Mouse (Mus musculus): ENCODE data around the gene Spindoc. TPM values are rescaled to one million over a fixed set of nuclear protein-coding genes. Genes with fewer than 3 reads are reported as not detected.

The Spindoc gene
- total RNA-seq, 2 experiments from 2014 or later: 35.4 to 39.4 TPM

- DNase-seq (ENCODE audit: low spot score in 2 of 2): no peak
Observed at GRCm38 (mm10) chr19:7339867-7340266, 42.9 kb downstream of the Spindoc start.

GRCm38 (mm10) chr19:7339026-7339425 lies 43.8 kb downstream of the Spindoc start:
- no peak for DNase-seq (ENCODE audit: low spot score in 2 of 2)

GRCm38 (mm10) chr19:7337781-7338342 lies 44.9 kb downstream of the Spindoc start:
- DNase-seq (ENCODE audit: low spot score in 2 of 2): no peak

- DNase-seq (ENCODE audit: low spot score in 2 of 2): no peak
Observed at GRCm38 (mm10) chr19:7335656-7336055, 47.1 kb downstream of the Spindoc start.

- DNase-seq (ENCODE audit: low spot score in 2 of 2): no peak
Observed at GRCm38 (mm10) chr19:7334049-7334448, 48.7 kb downstream of the Spindoc start.

- DNase-seq (ENCODE audit: low spot score in 2 of 2): no peak
Observed at GRCm38 (mm10) chr19:7321391-7321790, 61.4 kb downstream of the Spindoc start.

GRCm38 (mm10) chr19:7320181-7320580 lies 62.6 kb downstream of the Spindoc start:
- no peak for DNase-seq (ENCODE audit: low spot score in 2 of 2)

- no peak for DNase-seq (ENCODE audit: low spot score in 2 of 2)
Observed at GRCm38 (mm10) chr19:7317716-7318115, 65.1 kb downstream of the Spindoc start.

- DNase-seq (ENCODE audit: low spot score in 2 of 2): no peak
Observed at GRCm38 (mm10) chr19:7316822-7317221, 66.0 kb downstream of the Spindoc start.

GRCm38 (mm10) chr19:7315587-7315984 lies 67.2 kb downstream of the Spindoc start:
- no peak for DNase-seq (ENCODE audit: low spot score in 2 of 2)

- no peak for DNase-seq (ENCODE audit: low spot score in 2 of 2)
Observed at GRCm38 (mm10) chr19:7314976-7315586, 67.7 kb downstream of the Spindoc start.

GRCm38 (mm10) chr19:7313660-7314059 lies 69.1 kb downstream of the Spindoc start:
- DNase-seq (ENCODE audit: low spot score in 2 of 2): no peak

GRCm38 (mm10) chr19:7311306-7311705 lies 71.5 kb downstream of the Spindoc start:
- DNase-seq (ENCODE audit: low spot score in 2 of 2): no peak

GRCm38 (mm10) chr19:7310704-7311103 lies 72.1 kb downstream of the Spindoc start:
- DNase-seq (ENCODE audit: low spot score in 2 of 2): peak in 1 of 2 experiments; percentile 31

GRCm38 (mm10) chr19:7309738-7310330 lies 73.0 kb downstream of the Spindoc start:
- DNase-seq (ENCODE audit: low spot score in 2 of 2): no peak

GRCm38 (mm10) chr19:7307995-7308770 lies 74.6 kb downstream of the Spindoc start:
- no peak for DNase-seq (ENCODE audit: low spot score in 2 of 2)

GRCm38 (mm10) chr19:7306968-7307367 lies 75.8 kb downstream of the Spindoc start:
- no peak for DNase-seq (ENCODE audit: low spot score in 2 of 2)

- no peak for DNase-seq (ENCODE audit: low spot score in 2 of 2)
Observed at GRCm38 (mm10) chr19:7305380-7306310, 77.1 kb downstream of the Spindoc start.

- DNase-seq (ENCODE audit: low spot score in 2 of 2): no peak
Observed at GRCm38 (mm10) chr19:7304801-7305200, 78.0 kb downstream of the Spindoc start.
